Mouse (Mus musculus): ENCODE data around the gene Them7. TPM values are rescaled to one million over a fixed set of nuclear protein-coding genes. Genes with fewer than 3 reads are reported as not detected.

Gene Them7
- total RNA-seq, 2 experiments from 2014 or later: 0.64 to 0.73 TPM

DNA sequence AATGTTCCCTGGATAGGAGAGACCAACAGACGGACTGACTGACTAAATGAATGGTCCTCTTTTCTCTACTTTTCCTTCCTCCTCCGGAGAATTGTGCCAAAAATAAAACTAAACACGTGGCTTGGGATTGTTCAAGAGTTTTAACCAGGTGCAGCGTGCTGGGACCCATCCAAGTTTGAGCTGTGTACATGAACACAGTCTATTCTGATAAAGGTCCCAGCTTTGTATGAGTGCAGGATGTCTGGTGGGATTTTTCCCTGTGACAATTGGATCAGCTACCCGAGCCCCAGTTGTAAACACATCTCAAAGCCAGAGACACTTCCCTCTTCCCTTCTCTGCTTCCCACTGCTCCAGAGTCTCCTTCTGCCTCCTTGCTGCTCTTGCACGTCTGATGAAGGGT is 10.2 kb downstream of the Them7 start:
- DNase-seq (ENCODE audit: low spot score in 2 of 2): no peak

DNA sequence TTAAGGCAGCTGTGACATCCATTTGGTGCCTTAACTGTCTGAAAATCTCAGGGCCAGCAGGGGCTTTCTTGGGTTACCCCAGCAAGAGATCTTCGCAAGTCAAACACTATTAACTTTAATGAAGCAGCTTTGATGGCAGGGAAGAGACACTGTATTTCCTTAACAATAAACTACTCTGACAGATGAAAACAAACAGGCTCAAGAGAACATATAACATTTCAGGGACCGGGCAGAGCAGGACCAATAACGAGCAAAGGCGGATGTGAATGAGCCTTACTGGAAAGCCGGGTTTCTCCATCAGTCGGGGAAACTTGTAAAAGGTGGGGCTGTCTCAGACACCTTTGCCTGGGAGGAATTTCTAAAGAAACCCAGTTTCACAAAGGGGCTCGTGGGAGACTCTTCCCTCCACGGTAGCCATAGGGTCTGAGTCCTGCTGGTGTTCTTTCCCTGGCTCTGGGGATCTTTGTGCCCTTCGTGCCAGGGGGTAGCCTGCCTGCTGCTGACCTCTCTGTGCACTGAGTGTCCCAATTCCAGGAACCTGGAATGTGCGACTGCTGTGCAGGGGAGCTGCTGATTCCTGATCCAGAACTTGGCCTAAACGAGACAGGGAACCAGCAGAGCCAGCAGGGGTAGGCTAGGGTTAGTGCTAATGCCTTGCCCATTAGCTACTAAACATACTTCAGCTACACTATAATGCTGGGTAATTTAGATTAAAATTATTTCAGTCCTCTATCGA is 11.4 kb downstream of the Them7 start:
- DNase-seq (ENCODE audit: low spot score in 2 of 2): no peak

DNA sequence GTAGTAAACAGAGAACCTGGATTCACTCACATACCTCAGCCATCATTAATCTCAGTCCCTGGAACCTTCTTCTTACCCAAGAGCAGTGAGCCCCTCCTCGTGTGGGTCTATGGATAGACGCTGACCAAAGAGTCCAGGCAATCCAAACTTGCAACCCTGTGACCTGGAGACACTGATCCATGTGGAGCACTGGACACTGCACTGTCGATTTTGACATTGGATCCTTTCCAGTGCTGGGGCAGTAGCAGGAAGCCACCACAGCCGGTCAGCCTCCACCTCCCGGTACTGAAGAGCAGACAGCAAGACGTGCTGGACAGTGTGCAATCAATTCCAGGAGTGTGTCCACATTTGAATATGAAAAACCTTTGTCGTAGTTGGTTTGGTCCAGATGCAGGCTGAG is 13.3 kb downstream of the Them7 start:
- DNase-seq (ENCODE audit: low spot score in 2 of 2): no peak

DNA sequence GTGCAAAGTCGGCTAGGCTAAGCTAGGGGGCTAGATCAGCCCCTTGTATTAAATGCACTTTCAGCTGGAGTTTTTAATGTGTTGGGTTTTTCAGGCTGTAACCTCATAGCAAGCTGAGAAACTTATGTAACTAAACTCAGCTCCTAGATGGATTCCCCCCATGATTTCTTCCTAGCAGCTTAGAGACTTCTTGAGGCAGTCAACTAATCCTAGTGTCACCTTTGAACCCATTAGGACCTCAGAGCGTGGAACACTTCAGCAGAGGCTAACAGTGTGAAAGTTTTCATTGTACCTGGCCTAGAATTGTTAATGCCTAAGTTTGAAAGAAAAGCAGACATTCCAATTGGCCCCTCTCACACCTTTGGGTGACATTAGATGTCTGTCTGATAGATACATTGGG is 13.7 kb downstream of the Them7 start:
- DNase-seq (ENCODE audit: low spot score in 2 of 2): no peak

DNA sequence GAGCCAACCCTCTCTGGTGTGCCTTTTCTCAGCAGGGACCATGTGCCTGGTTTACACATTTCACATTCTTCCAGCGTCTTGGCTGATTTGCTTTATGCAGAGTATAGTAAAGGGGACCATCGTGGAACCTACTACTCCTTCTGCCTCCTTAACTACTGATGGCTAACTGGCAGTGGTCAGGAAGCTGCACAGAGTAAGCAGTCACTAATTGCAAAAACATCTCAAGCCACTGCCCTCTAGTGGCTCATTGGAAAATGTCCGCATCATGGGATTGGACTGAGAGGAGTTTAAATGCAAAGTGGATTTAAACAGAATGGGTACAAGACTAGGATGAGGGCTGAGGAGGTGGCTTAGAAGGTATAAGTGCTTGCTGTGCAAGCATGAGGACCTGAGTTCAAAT is 14.7 kb downstream of the Them7 start:
- DNase-seq (ENCODE audit: low spot score in 2 of 2): peak in 1 of 2 experiments; percentile 11

DNA sequence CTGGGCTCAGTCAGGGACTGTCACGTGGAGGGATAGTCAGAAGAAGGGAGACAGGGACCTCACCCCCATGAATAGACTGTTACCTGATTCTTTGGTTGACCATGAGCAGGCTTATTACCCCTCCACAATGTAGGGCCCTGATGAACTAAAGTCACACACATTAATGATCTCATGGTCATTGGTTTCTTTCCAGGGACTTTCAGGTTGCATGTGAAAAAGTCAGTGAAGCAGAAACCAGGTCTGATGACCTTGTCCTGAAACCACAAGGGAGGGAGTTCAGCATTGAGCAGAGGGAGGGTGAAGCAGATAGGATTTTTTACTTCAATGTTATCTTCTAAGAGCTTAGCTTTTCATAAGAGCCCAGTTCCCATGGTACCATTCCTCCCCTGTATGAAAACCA is 16.5 kb downstream of the Them7 start:
- no peak for DNase-seq (ENCODE audit: low spot score in 2 of 2)

DNA sequence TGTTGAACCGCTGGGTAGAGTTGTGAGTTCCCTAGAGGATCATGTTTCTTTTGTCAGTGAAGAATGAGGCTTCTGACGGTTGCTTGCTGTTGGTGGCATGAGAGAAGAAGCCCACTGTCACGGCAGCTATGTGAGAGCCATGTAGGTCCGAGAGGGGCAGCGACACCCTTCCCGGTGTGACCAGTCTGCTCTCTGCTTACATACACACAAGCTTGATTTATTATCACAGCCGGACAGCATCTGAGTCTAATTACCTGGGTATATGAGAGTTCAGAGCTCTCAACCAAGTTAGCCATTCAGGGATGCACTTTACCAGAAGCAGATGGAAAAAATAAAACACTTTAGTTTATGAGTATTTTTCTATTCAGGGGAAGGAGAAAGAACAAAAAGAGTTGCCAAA is 18.8 kb downstream of the Them7 start:
- DNase-seq (ENCODE audit: low spot score in 2 of 2): no peak

DNA sequence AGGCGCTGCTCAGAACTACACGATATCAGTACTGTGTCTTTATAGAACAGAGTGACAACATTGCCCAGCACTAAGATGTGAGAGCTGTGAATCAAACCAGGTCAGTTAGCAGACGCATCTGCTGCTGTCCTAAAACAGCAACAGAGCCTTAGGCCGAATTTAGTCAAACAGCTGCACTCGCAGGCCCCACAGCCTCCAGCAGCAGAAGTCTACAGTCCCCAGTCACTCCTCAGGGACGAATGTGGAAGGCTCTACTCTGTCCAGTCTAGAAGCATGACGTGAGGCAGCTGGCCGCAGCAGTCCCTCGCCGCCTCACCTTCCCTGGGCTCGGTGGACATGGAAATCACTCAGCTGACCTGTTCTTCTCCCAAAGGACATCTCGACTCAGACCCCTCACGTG is 20.6 kb downstream of the Them7 start:
- no peak for DNase-seq (ENCODE audit: low spot score in 2 of 2)

DNA sequence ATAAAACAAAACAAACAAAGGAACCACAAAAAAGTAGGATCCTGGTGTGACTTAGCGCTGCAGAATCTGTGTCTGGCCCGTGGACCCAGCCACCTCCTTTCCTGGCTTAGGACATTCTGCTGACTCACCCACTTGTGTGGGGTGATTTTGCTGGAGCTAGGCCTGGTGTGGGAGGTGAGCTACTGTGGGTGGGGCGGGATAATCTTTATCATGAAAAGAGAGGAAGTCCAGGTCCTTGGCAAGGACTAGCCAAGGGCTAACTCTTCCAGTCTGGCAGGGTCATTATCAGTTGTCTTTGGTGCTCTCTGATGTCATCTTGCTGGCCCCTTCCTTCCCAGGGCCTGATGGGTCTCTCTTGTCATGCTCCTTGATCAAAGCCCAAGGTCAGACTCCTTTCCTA is 27.9 kb downstream of the Them7 start:
- no peak for DNase-seq (ENCODE audit: low spot score in 2 of 2)

DNA sequence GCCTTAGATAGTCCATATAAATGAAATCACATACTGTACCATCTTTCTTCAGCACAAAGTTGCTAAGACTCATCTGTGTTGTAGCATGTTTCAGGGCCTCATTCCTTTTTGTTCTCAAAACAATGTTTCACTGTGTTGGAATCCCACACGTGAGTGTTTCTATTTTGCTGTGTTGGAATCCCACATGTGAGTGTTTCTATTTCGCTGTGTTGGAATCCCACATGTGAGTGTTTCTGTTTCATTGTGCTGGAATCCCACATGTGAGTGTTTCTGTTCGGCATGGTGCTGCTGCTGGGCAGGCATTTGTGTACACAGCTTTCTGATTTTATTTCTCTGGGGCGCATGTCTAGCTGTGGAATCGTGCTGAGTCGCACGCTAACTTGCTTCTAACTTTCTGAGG is 28.7 kb downstream of the Them7 start:
- no peak for DNase-seq (ENCODE audit: low spot score in 2 of 2)

DNA sequence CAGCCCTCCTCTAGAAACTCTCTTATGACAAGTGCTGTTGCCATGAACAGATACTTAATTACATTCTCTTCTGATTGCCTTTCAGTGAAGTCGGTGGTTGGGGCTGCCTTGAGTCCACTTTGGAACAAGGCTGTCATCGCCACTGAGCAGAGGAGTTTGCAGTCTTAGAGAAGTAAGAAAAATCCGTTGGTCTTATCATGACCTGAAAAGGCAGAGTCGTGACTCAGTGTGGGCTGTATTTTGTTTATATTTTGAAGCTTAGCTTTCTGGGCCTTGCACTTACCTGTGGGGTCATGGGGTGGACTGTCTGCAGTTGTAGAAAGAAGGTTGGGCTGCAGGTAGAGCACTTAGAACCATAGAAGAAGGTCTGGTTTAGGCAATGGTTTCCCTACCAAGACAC is 31.3 kb downstream of the Them7 start:
- DNase-seq (ENCODE audit: low spot score in 2 of 2): no peak

DNA sequence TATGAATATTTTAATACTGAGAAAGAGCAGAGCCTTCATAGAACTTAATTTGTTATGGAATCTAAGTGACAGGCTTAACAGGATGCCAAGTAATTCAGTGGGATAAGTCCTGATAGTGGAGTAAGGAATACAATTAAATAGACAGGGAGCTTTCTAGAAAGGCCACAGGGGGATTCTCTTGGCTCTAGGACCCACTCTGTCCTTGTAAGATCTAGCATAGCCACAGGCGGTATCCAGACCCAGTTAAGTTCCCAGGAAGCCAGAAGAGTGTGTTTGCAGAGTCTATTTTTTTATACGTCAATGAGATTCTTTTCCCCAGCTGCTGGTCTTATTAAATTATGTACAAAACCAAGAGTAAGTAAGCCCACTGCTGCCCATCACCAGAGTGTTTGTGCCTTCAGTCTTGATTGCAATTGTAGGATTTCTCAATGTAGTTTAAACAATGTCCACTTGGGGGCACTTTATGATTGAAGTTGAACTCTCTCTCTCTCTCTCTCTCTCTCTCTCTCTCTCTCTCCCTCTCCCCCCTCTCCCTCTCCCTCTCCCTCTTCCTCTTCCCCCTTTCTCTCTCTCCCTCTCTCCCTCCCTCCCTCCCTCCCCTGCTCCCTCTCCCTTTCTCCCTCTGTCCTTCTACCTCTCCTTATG is 32.4 kb downstream of the Them7 start:
- no peak for DNase-seq (ENCODE audit: low spot score in 2 of 2)

DNA sequence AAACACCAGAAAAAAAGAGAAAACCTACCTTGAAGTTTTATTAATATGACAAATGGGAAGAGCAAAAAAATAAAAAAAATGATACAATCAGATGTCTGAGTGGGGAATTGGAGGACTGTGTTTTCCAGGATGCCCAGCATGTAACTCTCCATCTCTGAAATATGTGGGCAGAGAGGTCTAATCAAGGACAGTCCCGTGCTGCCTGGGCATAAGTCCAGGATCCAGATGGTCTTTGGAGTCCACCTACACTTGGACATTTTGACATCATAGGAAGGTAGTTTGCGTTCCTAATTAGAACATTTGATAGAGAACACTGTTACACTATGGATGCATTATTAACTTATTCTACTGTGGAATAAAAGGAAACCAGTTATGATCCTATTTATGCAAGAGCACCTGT is 33.3 kb downstream of the Them7 start:
- DNase-seq (ENCODE audit: low spot score in 2 of 2): no peak

DNA sequence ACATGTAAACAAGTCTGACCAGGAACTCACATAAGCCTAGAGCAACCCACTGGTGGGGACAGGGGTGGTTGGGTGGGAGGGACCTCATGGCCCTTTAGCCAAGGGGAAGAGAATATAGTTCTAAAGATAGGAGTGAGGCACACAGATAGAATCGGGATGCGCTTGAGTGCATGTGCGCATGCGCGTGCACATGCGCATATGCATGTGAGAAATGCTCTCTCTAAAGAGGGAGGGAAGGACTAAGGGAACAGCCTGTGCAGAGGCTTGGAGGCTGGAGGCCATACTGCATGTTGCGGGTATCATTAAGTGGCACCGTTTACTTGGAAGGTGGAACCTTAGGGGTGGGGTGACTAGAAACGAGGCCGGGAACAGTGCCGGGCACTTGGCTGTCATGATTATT is 37.2 kb downstream of the Them7 start:
- DNase-seq (ENCODE audit: low spot score in 2 of 2): no peak

DNA sequence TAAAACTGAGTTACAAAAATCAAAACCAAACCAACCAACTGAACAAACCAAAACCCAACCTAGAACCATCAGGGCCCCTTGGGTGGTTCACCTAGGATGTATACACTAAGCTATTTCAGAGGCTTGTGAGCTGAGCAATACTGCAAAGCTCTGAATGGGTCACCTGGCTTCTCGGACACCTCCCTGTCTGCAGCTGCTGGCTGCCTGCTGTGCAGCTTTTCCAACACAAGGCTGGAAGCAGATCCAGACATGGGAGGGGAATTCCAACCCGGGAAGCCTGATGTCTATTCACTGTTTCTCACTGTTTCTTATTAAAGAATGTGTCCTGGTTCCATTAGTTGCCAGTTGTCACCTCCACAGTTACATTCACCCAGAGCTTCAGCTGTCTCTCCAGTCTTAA is 39.1 kb downstream of the Them7 start:
- DNase-seq (ENCODE audit: low spot score in 2 of 2): no peak

DNA sequence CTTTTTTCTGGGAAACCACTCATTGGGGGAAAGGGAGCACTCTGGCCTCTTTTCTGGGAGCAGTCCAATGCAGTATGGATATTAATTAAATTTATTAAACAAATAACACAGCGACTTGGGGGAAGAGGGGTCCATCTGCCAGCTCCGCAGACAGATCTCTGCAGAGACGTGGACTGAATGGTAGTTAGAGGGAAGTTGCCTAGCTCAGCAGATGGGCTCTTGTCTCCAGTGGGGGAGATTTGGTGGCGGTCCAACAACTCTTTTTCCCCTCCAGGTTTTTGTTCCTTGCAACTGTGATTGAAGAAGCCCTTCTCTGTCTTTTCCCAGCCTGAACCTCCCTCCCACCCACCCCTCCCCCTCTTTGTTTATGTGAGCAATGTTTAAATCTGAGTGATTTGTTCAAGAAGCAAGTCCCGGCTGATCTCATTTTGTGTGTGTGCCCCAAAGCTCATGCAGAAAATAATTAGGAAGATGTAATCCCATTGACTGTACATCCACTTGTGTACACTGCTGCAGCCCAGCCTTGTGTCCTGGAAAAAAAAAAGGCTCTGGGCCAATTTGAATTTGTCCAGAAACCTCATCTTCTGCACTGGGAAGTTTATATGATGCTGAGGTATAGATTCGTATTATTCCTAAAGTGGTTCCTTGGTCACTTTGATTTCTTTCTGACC is 58.4 kb downstream of the Them7 start:
- DNase-seq (ENCODE audit: low spot score in 2 of 2): no peak

DNA sequence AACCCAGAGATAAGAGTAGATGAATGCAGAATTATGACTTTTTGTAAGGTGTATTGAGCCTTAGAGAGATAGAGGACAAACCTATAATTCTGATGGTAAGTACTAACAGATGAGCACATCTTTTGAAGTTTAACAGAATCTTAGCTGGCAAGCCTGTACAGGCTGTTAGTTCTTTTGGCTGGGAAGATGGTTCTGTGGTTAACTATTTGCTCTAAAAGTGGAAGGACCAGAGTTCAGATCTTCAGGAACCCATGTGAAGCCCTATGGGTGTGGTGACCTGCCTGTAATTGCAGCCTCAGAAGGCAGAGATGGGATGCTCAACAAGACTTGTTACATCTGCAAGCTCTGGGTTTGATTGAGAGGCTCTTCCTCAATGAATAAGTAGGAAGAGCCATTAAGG is 59.7 kb downstream of the Them7 start:
- DNase-seq (ENCODE audit: low spot score in 2 of 2): no peak

DNA sequence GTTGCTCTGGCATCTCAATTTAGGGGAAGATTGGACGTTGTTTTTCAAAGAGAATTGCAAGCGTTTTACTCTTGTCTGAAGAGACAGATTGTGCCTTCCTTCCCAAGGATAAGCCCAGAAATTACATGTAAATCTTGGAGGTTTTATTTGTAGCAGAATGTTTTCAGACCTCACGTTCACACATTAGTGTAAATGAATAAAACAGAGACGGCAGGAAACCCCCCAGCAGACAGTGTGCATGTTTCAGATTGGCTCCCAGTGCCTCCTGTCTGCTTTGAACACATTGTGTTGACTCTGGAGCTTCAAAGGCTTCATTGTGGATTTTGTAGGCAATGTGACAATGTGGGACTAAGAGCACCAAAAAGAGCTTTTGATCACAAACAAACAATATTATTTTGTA is 60.7 kb downstream of the Them7 start:
- no peak for DNase-seq (ENCODE audit: low spot score in 2 of 2)

DNA sequence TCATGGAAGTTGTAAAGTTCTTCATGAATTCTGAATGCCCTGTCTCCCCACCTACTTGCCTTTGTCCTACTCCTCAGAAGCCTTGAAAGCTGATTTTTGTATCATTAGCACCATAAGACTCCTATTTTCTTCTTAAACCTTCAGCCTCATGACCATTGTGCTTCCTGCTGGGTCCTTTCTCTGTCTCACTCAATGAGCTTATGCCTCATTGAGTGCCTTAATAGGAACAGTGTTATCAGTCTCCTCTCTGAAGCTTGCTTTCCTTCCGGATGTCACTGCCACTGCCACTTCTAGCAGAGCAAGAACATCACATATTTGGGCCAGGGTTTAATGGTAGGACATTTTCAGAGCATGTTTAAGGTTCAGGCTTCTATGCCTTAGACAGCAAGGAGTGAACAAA is 71.7 kb downstream of the Them7 start:
- no peak for DNase-seq (ENCODE audit: low spot score in 2 of 2)

DNA sequence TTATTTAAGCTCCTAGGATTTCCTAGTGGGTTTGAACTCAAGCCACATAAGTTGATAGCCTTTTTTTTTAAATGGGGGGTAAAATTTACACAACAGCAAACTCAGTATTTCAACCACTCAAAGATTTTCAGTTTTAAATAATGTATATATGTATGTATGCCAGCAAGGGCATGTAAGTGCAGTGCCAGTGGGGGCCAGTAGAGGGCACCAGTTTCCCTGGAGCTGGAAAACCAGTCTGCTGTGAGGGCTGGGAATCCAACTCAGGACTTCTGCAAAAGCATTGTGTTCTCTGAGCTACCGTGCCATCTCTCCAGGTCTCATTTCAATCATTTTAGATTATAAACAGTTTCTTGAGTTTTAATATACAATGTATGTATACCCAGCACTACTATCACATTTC is 74.8 kb downstream of the Them7 start:
- no peak for DNase-seq (ENCODE audit: low spot score in 2 of 2)

DNA sequence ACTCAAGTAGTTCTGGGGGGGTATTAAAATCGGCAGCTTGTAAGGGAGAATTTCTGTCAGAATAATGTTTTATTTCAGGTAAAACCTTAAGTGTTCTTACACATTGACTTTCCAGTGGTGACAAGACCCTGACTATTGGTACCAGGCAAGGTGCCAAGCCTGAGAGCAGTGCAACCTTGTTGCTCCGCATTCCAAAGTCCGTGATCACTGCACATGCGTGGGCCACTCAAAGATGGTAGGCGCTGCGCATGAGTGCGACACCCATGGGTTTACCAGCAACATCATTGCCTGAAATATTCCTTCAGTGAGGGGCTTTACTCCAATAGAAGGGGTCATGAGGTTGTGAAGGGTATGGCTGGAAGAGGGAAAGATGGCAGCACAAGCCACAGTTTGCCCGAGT is 77.0 kb downstream of the Them7 start:
- DNase-seq (ENCODE audit: low spot score in 2 of 2): no peak

DNA sequence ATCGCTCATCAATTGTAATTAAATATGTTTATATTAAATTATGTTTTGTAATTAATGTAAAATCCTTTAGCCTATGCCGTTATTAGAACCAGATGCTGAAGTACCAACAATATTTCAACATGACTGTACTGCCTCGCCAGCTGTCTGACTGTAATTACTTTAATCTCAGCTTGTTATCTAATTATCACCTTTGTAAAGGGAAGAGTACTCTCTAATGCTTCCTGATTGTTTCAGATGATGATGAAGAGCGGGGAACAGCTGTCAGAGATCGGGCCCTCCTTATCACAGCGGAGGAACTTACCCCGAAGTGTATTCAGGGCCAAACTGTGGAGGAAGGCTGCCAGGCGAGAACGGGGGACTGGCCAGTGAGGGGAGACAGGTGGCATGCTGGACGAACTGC is 77.4 kb downstream of the Them7 start:
- no peak for DNase-seq (ENCODE audit: low spot score in 2 of 2)
